Comparison of ENCODE assay signal across 20 mouse cellular contexts in the genomic region with DNA sequence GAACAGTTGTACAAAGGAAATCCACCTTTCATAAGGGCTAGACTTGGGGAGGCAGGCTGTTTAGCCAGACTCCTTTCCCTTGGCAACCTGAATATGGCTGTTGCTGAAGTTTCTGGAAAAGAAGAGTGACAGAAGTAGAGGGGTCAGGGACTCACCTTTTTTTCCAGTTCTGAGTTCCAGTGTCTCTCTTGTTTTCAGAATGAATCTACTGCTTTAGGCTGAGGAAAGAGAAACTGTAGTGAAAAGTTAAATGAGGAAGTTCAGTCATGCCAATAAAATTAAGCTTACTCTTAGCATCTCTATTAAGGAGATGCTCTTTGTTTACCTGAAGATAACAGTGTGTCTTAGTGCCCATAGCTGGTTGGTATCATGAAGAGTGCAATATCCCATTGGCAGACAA.
DNase-seq lines count a peak whose midpoint lies in the region; ATAC-seq and TF ChIP-seq lines count a peak whose summit lies in the region.
"Had no signal": no experiment of that assay in that cellular context is flagged by ENCODE, and none has a peak within 500 bp of the region (broad histone marks: within the 10 kb centered on the region; RNA-seq: fewer than 3 reads in every experiment).

No protein-coding gene starts in this region.

- no peaks in the 10 kb centered on the region for H3K9me3 ChIP-seq in heart, embryonic 11.5 days (replicated peaks; ENCODE audit: control insufficient read depth, low read length)
- peaks cover 2% of the 10 kb centered on the region for H3K9me3 ChIP-seq in CH12.LX (replicated peaks; ENCODE audit: low read length)
- no peaks in the 10 kb centered on the region for H3K9me3 ChIP-seq in hindbrain, embryonic 14.5 days (ENCODE audit: control insufficient read depth, low read length)
- H3K9me3 ChIP-seq: embryonic facial prominence, embryonic 10.5 days; embryonic facial prominence, embryonic 12.5 days; forebrain, embryonic 13.5 days; forebrain, embryonic 15.5 days had no signal

- H3K79me2 ChIP-seq in CH12.LX (replicated peaks; ENCODE audit: control insufficient read depth, extremely low read depth, insufficient read depth, poor library complexity, severe bottlenecking): no peaks in the 10 kb centered on the region

- in situ Hi-C loops in CH12.LX (cut with MboI; ENCODE audit: low pct_ligation_motif_present, low pct_unique_long_range_greater_than_20kb, low sequenced_read_pairs): loop anchor here (25.0 kb wide), 1 partner anchor 292 kb away; no protein-coding TSS in a partner anchor

- no peak for TF ChIP-seq POLR2A in CH12.LX (IDR thresholded peaks at IDR 0.05; ENCODE audit: low read depth, low read length)

- no peak overlapping the region for H3K9ac ChIP-seq in heart, embryonic 11.5 days (ENCODE audit: low read depth, low read length)
- no peak overlapping the region for H3K9ac ChIP-seq in CH12.LX (ENCODE audit: insufficient read depth, low read depth)
- H3K9ac ChIP-seq in hindbrain, embryonic 14.5 days: no peak overlapping the region
- H3K9ac ChIP-seq: embryonic facial prominence, embryonic 12.5 days; forebrain, embryonic 13.5 days; forebrain, embryonic 15.5 days; forebrain, postnatal 0 days had no signal

- no peak overlapping the region for H3K4me3 ChIP-seq in heart, embryonic 11.5 days (ENCODE audit: low read depth, low read length)
- H3K4me3 ChIP-seq in CH12.LX (replicated peaks in 1 of 3; ENCODE audit: low read depth in 2 of 3, low read length in 2 of 3, poor library complexity in 1 of 3): no peak overlapping the region
- no peak overlapping the region for H3K4me3 ChIP-seq in hindbrain, embryonic 14.5 days (replicated peaks; ENCODE audit: low read length)
- H3K4me3 ChIP-seq: embryonic facial prominence, embryonic 10.5 days; embryonic facial prominence, embryonic 12.5 days; forebrain, embryonic 13.5 days; forebrain, embryonic 15.5 days had no signal

- no peak for TF ChIP-seq RAD21 in CH12.LX (IDR thresholded peaks at IDR 0.05; ENCODE audit: low read depth, low read length)

- H3K27me3 ChIP-seq in heart, embryonic 11.5 days (ENCODE audit: control insufficient read depth, insufficient read depth, low read length): no peaks in the 10 kb centered on the region
- H3K27me3 ChIP-seq in CH12.LX (replicated peaks): no peaks in the 10 kb centered on the region
- no peaks in the 10 kb centered on the region for H3K27me3 ChIP-seq in splenic B cell, adult 2 months (ENCODE audit: control insufficient read depth, insufficient read depth, low read length, poor library complexity, severe bottlenecking)
- no peaks in the 10 kb centered on the region for H3K27me3 ChIP-seq in hindbrain, embryonic 14.5 days (ENCODE audit: control insufficient read depth, insufficient read depth, low read length)
- H3K27me3 ChIP-seq: embryonic facial prominence, embryonic 12.5 days; forebrain, embryonic 13.5 days; forebrain, embryonic 15.5 days had no signal

- no peak overlapping the region for H3K4me2 ChIP-seq in heart, embryonic 11.5 days
- H3K4me2 ChIP-seq in CH12.LX (ENCODE audit: insufficient read depth, low read depth, poor library complexity, severe bottlenecking): no peak overlapping the region; the same call in 1 of the 2 replicates
- H3K4me2 ChIP-seq in hindbrain, embryonic 14.5 days (replicated peaks): no peak overlapping the region
- H3K4me2 ChIP-seq: embryonic facial prominence, embryonic 12.5 days; forebrain, embryonic 13.5 days; forebrain, embryonic 15.5 days had no signal

- H3K36me3 ChIP-seq in heart, embryonic 11.5 days (ENCODE audit: control insufficient read depth, insufficient read depth, low read length): peaks cover 3% of the 10 kb centered on the region
- H3K36me3 ChIP-seq in CH12.LX (replicated peaks in 1 of 2; ENCODE audit: control insufficient read depth in 1 of 2, insufficient read depth in 1 of 2, low read length in 1 of 2): peaks cover 8 to 51% of the 10 kb centered on the region in 2 experiments
- no peaks in the 10 kb centered on the region for H3K36me3 ChIP-seq in splenic B cell, adult 2 months (ENCODE audit: control insufficient read depth, insufficient read depth, low read length, poor library complexity, severe bottlenecking)
- peaks cover 46% of the 10 kb centered on the region for H3K36me3 ChIP-seq in hindbrain, embryonic 14.5 days (replicated peaks; ENCODE audit: control insufficient read depth, insufficient read depth)

- dilution Hi-C loops in CH12.LX (cut with MboI; ENCODE audit: extremely low pct_ligation_motif_present, extremely low pct_unique_long_range_greater_than_20kb, low sequenced_read_pairs): no loop called here

- no peak overlapping the region for H3K27ac ChIP-seq in heart, embryonic 11.5 days (ENCODE audit: low read depth, low read length)
- H3K27ac ChIP-seq in CH12.LX (ENCODE audit: insufficient read depth, low read depth): no peak overlapping the region
- no peak overlapping the region for H3K27ac ChIP-seq in hindbrain, embryonic 14.5 days
- H3K27ac ChIP-seq: embryonic facial prominence, embryonic 10.5 days; embryonic facial prominence, embryonic 12.5 days; forebrain, embryonic 13.5 days; forebrain, embryonic 15.5 days had no signal

- ATAC-seq in heart, embryonic 11.5 days (replicated peaks; ENCODE audit: insufficient number of reproducible peaks, low FRiP score, low TSS enrichment): no peak
- no peak for ATAC-seq in hindbrain, embryonic 14.5 days (ENCODE audit: low FRiP score)
- no peak for ATAC-seq in inflammation-experienced regulatory T-cells, adult 6 months
- ATAC-seq: CD4-positive, CD25-positive, alpha-beta regulatory T cell, adult 4 months; forebrain, embryonic 13.5 days; forebrain, embryonic 15.5 days; forebrain, postnatal 0 days had no signal

- no peak for TF ChIP-seq CTCF in CH12.LX (conservative IDR thresholded peaks at IDR 0.05 in 1 of 2, IDR thresholded peaks at IDR 0.05 in 1 of 2; ENCODE audit: low read depth in 2 of 2, low read length in 2 of 2)

- peak; percentile 14 for DNase-seq in heart, adult 11 months
- DNase-seq in A20 (ENCODE audit: low read depth, low spot score) (peak; percentile 63), CH12.LX (ENCODE audit: extremely low read depth) (no peak)
- DNase-seq in splenic B cell, adult 2 months (ENCODE audit: low read depth, low spot score): peak; percentile 23
- no peak for DNase-seq in hindbrain, embryonic 14.5 days (ENCODE audit: low spot score)
- DNase-seq: adrenal gland, adult 2 months; adrenal gland, postnatal 10 days; adrenal gland, postnatal 25 days; cerebellum, adult 11 months; cerebellum, adult 18-20 months; cerebellum, adult 8-10 months; cerebellum, postnatal 25 days; forebrain, postnatal 0 days had no signal

- peaks cover 7% of the 10 kb centered on the region; the same call in 1 of the 2 replicates for H3K4me1 ChIP-seq in heart, embryonic 11.5 days (ENCODE audit: control insufficient read depth, insufficient read depth, low read length)
- peaks cover 17 to 63% of the 10 kb centered on the region in 2 experiments for H3K4me1 ChIP-seq in CH12.LX (ENCODE audit: control insufficient read depth in 1 of 2, insufficient read depth in 2 of 2)
- H3K4me1 ChIP-seq in hindbrain, embryonic 14.5 days (replicated peaks; ENCODE audit: control insufficient read depth, insufficient read depth, low read length): no peaks in the 10 kb centered on the region
- H3K4me1 ChIP-seq: embryonic facial prominence, embryonic 10.5 days; embryonic facial prominence, embryonic 12.5 days; forebrain, embryonic 13.5 days; forebrain, embryonic 15.5 days had no signal

- TF ChIP-seq EP300 in CH12.LX (IDR thresholded peaks at IDR 0.05; ENCODE audit: low read length): peak; percentile 64

TF ChIP-seq in CH12.LX, 34 proteins besides CTCF, POLR2A, EP300 and RAD21:
- TF ChIP-seq IRF4 (IDR thresholded peaks at IDR 0.05; ENCODE audit: low read depth, low read length) (peak; percentile 61; the same call in 1 of the 2 replicates), JUND (conservative IDR thresholded peaks at IDR 0.05; ENCODE audit: low read depth, low read length) (no peak), BHLHE40 (IDR thresholded peaks at IDR 0.05; ENCODE audit: low read depth, low read length) (0 out of 2 replicates have a peak, but pooled peaks have one; percentile 9)

Comparison
In these comparisons a context has a peak if more than half of its experiments do, and no peak if none do; other contexts are left out.
1. DNase-seq: peak in heart, adult 11 months (single experiment), A20 (single experiment) and splenic B cell, adult 2 months (single experiment); none in CH12.LX (single experiment) and hindbrain, embryonic 14.5 days (single experiment).